Mouse (Mus musculus) lung, postnatal 0 days (tissue): ENCODE data around the gene Cr2. TPM values are rescaled to one million over a fixed set of nuclear protein-coding genes. Genes with fewer than 3 reads are reported as not detected.
"Not testable (repeated sequence)": the region's sequence is repeated elsewhere in the genome, so short reads cannot be mapped to it uniquely, and the experiment has no call there.

ENCODE experiments used
- ATAC-seq: fragments of 200-750 bp; cut with Nextera tagmentation; 2 replicates; pipeline ENCODE4 v1.8.0; 2017; ENCODE audit warnings: moderate library complexity
- DNase-seq: peaks from one replicate; pipeline ENCODE4 v3.0.0-alpha.2; 2016; ENCODE audit warnings: low spot score
- H3K27ac ChIP-seq: fragments of 300-500 bp; sonication (generic); 2 replicates; pipeline ENCODE4 v1.5.1; 2014; ENCODE audit warnings: antibody characterized with exemption, mild to moderate bottlenecking, low read length, mixed read lengths
- H3K27me3 ChIP-seq: fragments of 300-500 bp; sonication (generic); replicated peaks from 2 replicates; pipeline ENCODE4 v1.6.1; 2014; ENCODE audit warnings: low read length, mixed read lengths; ENCODE audit not compliant: insufficient read depth
- H3K36me3 ChIP-seq: fragments of 300-500 bp; sonication (generic); 2 replicates; pipeline ENCODE4 v1.6.1; 2014; ENCODE audit warnings: low read length, mixed read lengths; ENCODE audit not compliant: insufficient read depth
- H3K4me1 ChIP-seq: fragments of 300-500 bp; sonication (generic); 2 replicates; pipeline ENCODE4 v1.6.1; 2014; ENCODE audit warnings: antibody characterized with exemption, low read depth, low read length, mixed read lengths; ENCODE audit not compliant: insufficient read depth
- H3K4me2 ChIP-seq: fragments of 300-500 bp; sonication (generic); replicated peaks from 2 replicates; pipeline ENCODE4 v1.6.1; 2014; ENCODE audit warnings: low read depth, mild to moderate bottlenecking, low read length, moderate library complexity, mixed read lengths
- H3K4me3 ChIP-seq: fragments of 300-500 bp; sonication (generic); 2 replicates; pipeline ENCODE4 v1.5.1; 2014; ENCODE audit warnings: low read depth, low read length
- H3K9ac ChIP-seq: fragments of 300-500 bp; sonication (generic); replicated peaks from 2 replicates; pipeline ENCODE4 v1.6.1; 2014; ENCODE audit warnings: low read depth, mild to moderate bottlenecking
- H3K9me3 ChIP-seq: fragments of 300-500 bp; sonication (generic); 2 replicates; pipeline ENCODE4 v1.6.1; 2016; ENCODE audit warnings: low read length, mixed read lengths
- CTCF ChIP-seq: IDR thresholded peaks from 2 replicates; pipeline ENCODE4 v1.5.1; 2016; ENCODE audit warnings: antibody characterized with exemption, mild to moderate bottlenecking
- EP300 ChIP-seq: IDR thresholded peaks from 2 replicates; pipeline ENCODE4 v1.6.1; 2016; ENCODE audit warnings: antibody characterized with exemption, mild to moderate bottlenecking, control low read depth
- WGBS: fragments of 180-500 bp; shearing (Covaris S2); extraction: QIAGEN DNeasy Blood & Tissue Kit; methylation state at CpG from one replicate; pipeline ENCODE4 v1.1.7; 2014; 5-methylcytosine and 5-hydroxymethylcytosine counted together
- polyA plus RNA-seq: library from polyadenylated mRNA; unstranded; fragments of >200 nt; fragmentation: Nextera tagmentation; extraction: Ambion mirVana; gene quantifications from 2 replicates; pipeline ENCODE4 v1.2.1, GENCODE M21; 2015

The Cr2 gene
- polyA plus RNA-seq: 0.23 and 0.30 TPM in 2 replicates

DNA sequence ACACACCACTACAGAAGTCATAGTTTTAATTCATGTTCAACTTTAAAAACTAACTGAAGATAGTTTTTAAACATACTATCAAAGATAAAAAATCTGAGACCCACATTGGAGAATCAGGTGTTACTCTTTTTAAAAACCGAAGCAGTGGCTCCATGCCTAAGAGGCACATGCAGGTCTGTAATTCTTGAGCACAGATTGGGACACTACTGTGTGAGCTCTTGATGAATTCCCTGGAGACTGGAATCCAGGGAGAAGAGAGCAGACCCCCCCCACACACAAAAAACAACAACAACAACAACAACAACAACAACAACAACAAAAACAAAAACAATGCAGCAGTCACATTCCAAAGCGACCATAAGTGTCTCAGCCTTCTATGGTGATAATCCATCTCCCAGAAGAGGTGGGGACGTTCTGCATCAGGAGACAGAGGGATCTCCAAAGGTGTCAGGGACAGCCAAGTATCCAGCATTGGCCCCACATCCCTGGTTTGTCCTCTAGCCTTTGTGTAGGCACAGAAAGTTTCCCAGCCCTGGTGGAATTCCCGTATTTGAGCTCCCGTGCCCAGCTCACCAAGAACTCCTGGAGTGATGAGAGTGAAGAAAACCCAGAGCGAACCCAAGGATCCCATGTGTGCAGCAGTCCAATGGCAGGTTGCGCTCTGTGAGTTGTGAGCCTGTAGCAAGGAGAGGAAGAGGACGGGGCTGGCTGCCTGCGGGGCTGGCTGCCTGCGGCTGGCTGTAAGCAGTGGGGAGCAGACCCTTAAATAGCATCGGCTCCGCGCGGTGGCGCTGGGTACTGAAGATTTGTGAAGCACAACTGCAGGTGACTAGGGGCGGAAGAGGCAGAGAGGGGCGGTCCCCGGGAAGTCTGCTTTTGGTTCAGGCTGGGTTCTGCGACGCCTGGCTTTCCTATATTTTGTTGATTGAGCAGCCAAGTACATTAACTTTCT, at the start of gene Cr2:
Gene Cr2, minus strand, starts transcription at position 737 of the 952 bp plus-strand sequence.
- no peak within 1 kb of the TSS for H3K9ac ChIP-seq
- H3K4me3 ChIP-seq: no peak within 1 kb of the TSS
- no peaks in the 10 kb centered on the region for H3K9me3 ChIP-seq
- H3K4me1 ChIP-seq: no peaks in the 10 kb centered on the region
- 7% methylated on average over 20 of the region's 20 CpGs for WGBS
- TF ChIP-seq EP300: no peak
- TF ChIP-seq CTCF: peak; percentile 35; the same call in 1 of the 2 replicates
- peaks cover 5% of the 10 kb centered on the region; the same call in 1 of the 2 replicates for H3K27me3 ChIP-seq
- peak; percentile 38 for DNase-seq
- H3K27ac ChIP-seq: no peak within 1 kb of the TSS
- no peaks in the 10 kb centered on the region for H3K36me3 ChIP-seq
- peak within 1 kb of the TSS; percentile 28 for H3K4me2 ChIP-seq
- ATAC-seq: peak; percentile 52

DNA sequence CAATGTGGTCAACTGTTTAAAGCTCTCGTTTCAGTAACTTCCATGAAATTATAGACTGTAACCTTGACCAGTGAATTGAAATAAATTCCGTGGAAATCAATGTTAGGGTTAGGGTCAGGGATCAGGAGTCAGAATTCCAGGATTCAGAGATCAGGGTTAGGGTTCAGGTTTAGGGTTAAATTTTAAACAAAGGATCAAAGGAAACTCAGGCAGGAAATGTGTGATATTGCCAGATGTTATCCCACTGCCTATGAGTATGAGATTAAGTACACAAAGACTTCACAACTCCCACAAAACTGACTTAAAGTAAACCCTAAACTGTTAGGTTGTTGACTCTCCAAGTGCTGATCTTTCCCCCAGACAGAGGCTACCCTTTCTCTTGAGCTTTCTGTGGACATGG, 45.3 kb upstream of the Cr2 start:
- Histone ChIP-seq H3K27me3 (no peaks in the 10 kb centered on the region), H3K9me3 (no peaks in the 10 kb centered on the region)

DNA sequence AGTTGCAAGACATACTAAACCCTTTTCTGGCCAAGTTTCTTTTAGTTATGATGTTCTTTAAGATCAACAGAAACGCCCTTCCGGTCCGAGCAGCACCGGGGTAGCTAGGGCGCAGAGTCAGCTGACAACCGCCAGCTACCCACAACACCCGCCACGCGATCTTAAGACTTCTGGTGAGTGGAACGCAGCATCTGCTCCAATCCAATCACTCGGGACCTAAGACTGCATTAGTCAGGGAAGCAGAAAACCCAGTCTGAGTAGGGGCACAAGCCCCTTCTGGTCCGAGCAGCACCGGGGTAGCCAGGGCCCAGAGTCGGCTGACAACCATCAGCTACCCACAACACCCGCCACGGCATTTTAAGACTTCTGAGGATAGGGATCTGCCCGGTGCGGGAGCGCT, 36.3 kb upstream of the Cr2 start:
- H3K36me3 ChIP-seq, H3K27ac ChIP-seq, H3K9ac ChIP-seq, H3K4me2 ChIP-seq, ATAC-seq, DNase-seq, H3K27me3 ChIP-seq, H3K4me1 ChIP-seq, H3K9me3 ChIP-seq, H3K4me3 ChIP-seq: not testable (repeated sequence)
- WGBS: 50% methylated on average over 19 of the region's 19 CpGs

More for the DNA sequence above, 45.3 kb upstream of the Cr2 start:
- H3K4me2 ChIP-seq: no peak overlapping the region
- 43% methylated on average over 2 of the region's 2 CpGs for WGBS
- DNase-seq (no peak), ATAC-seq (no peak)
- no peak for TF ChIP-seq EP300
- no peak for TF ChIP-seq CTCF
- no peaks in the 10 kb centered on the region for H3K36me3 ChIP-seq
- no peak overlapping the region for H3K27ac ChIP-seq
- no peak overlapping the region for H3K4me3 ChIP-seq
- H3K9ac ChIP-seq: no peak overlapping the region
- H3K4me1 ChIP-seq: no peaks in the 10 kb centered on the region

DNA sequence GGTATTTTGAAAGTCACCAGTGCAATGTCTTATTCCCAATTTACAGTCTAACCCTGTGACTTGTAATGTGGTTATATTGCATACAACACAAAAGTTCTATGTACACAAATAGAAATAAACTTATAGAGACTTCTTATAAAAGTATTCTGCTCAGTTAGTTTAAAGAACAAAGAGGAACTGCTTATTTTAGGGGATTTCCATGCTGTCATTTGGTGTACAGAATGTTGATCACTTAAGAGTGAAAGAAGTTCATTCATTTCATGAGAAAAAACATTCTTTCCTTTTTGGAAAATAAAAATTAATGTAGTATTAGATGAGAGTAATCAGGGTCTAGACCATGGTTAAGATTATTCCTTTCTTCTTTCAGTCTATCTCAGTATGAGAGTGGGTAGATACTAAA, 8.2 kb upstream of the Cr2 start:
- no peak overlapping the region for H3K4me2 ChIP-seq
- no peaks in the 10 kb centered on the region for H3K4me1 ChIP-seq
- no peak overlapping the region for H3K9ac ChIP-seq
- H3K36me3 ChIP-seq: no peaks in the 10 kb centered on the region
- no peak overlapping the region for H3K4me3 ChIP-seq
- no peaks in the 10 kb centered on the region for H3K9me3 ChIP-seq
- DNase-seq (no peak), ATAC-seq (no peak)
- no peak for TF ChIP-seq CTCF
- no peak for TF ChIP-seq EP300
- H3K27me3 ChIP-seq: no peaks in the 10 kb centered on the region
- no peak overlapping the region for H3K27ac ChIP-seq

DNA sequence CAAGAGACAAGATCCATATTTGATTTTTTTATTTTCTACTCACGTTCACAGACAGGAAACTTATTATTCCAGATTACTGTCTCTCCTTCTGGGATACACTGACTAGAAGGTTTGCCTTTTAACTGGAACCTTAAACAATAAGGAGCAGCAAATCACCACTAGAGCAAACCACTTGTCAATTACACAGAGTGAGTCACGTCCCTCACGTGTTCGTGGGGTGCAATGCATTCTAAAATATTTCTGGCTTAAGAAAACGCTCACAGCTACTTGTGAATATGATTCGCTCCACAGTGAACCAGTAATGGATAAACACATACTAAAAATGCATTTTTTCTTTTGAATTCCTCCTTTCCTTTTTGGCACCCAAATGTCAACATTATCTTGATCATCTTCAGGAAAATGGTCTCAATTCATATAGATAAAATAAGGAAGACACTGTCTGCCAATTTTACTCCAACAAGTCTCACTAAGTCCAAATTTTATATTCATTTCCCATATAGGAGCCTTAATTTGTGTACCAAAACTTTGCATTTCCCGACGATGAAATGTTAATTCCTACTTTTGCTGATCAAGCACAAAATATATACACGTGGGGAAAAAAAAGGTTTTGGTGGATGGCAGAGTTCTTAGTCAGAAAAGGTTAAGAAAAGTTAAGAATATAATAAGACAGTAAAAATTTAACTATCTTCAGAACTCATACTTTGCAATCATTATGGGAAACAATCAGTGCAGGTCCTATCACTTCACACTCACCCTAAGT, 11.3 kb downstream of the Cr2 start:
- 62% methylated on average over 9 of the region's 9 CpGs for WGBS
- Histone ChIP-seq H3K4me2 (no peak overlapping the region), H3K27ac (no peak overlapping the region), H3K36me3 (no peaks in the 10 kb centered on the region), H3K4me3 (no peak overlapping the region), H3K4me1 (no peaks in the 10 kb centered on the region), H3K9me3 (no peaks in the 10 kb centered on the region), H3K27me3 (no peaks in the 10 kb centered on the region), H3K9ac (no peak overlapping the region)
- ATAC-seq (no peak), DNase-seq (no peak)
- TF ChIP-seq CTCF: no peak
- no peak for TF ChIP-seq EP300

DNA sequence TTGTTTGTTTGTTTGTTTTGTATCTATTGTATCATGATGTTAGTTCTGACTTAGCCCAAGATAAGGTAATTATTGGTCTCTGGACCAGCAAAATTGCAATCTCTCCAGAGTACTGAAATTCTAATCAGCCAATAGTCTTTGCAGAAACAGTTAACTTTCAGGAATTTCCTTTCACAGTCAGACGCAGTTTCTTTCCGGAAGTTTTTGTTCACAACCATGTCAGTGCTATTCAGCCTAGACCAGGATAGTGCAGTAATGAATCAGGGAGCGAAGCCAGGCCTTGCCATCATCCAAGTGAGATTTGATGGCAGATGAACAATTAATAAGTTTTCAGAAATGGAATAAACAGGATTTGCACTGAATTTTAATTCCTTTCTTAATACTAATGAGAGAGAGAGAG, 44.4 kb downstream of the Cr2 start:
- Histone ChIP-seq H3K36me3 (no peaks in the 10 kb centered on the region), H3K4me1 (peaks cover 10% of the 10 kb centered on the region; the same call in 1 of the 2 replicates), H3K9me3 (no peaks in the 10 kb centered on the region), H3K4me2 (peak overlapping the region; percentile 63), H3K27ac (peak overlapping the region; percentile 98), H3K27me3 (no peaks in the 10 kb centered on the region), H3K9ac (no peak overlapping the region), H3K4me3 (peak overlapping the region; percentile 65)
- ATAC-seq (no peak), DNase-seq (peak; percentile 54)
- 19% methylated on average over 3 of the region's 3 CpGs for WGBS
- TF ChIP-seq EP300 (no peak), CTCF (no peak)
